Mouse (Mus musculus) liver, embryonic 16.5 days (tissue): ENCODE data around the gene Lrch3. TPM values are rescaled to one million over a fixed set of nuclear protein-coding genes. Genes with fewer than 3 reads are reported as not detected.

Experiments used
- ATAC-seq: fragments of 200-750 bp; cut with Nextera tagmentation; 2 replicates; pipeline ENCODE4 v1.8.0; 2017; ENCODE audit warnings: low read depth, mild to moderate bottlenecking, moderate number of reproducible peaks, moderate library complexity
- H3K27ac ChIP-seq: fragments of 300-500 bp; sonication (generic); 2 replicates; pipeline ENCODE4 v1.5.1; 2014; ENCODE audit warnings: mild to moderate bottlenecking, low read length
- H3K27me3 ChIP-seq: fragments of 300-500 bp; sonication (generic); 2 replicates; pipeline ENCODE4 v1.6.1; 2014; ENCODE audit warnings: low read depth, low read length, mixed read lengths; ENCODE audit not compliant: control insufficient read depth, insufficient read depth
- H3K36me3 ChIP-seq: fragments of 300-500 bp; sonication (generic); 2 replicates; pipeline ENCODE4 v1.6.1; 2014; ENCODE audit warnings: mild to moderate bottlenecking; ENCODE audit not compliant: control insufficient read depth, insufficient read depth
- H3K4me1 ChIP-seq: fragments of 300-500 bp; sonication (generic); 2 replicates; pipeline ENCODE4 v1.6.1; 2014; ENCODE audit warnings: low read depth, low read length, mixed read lengths; ENCODE audit not compliant: control insufficient read depth
- H3K4me2 ChIP-seq: fragments of 300-500 bp; sonication (generic); 2 replicates; pipeline ENCODE4 v1.6.1; 2014; ENCODE audit warnings: low read depth, low read length, mixed read lengths
- H3K4me3 ChIP-seq: fragments of 300-500 bp; sonication (generic); 2 replicates; pipeline ENCODE4 v1.5.1; 2014; ENCODE audit warnings: low read depth, mild to moderate bottlenecking, low read length
- H3K9ac ChIP-seq: fragments of 300-500 bp; sonication (generic); 2 replicates; pipeline ENCODE4 v1.6.1; 2014; ENCODE audit warnings: low read depth, low read length
- H3K9me3 ChIP-seq: fragments of 300-500 bp; sonication (generic); replicated peaks from 2 replicates; pipeline ENCODE4 v1.6.1; 2016; ENCODE audit warnings: low read length; ENCODE audit not compliant: control insufficient read depth
- WGBS: fragments of 180-500 bp; shearing (Covaris S2); extraction: QIAGEN DNeasy Blood & Tissue Kit; methylation state at CpG from one replicate; pipeline ENCODE4 v1.1.7; 2014; ENCODE audit not compliant: insufficient replicate concordance; 5-methylcytosine and 5-hydroxymethylcytosine counted together
- polyA plus RNA-seq: library from polyadenylated mRNA; unstranded; fragments of >200 nt; fragmentation: Nextera tagmentation; extraction: Ambion mirVana; gene quantifications from 2 replicates; pipeline ENCODE4 v1.2.1, GENCODE M21; 2015

The Lrch3 gene
- polyA plus RNA-seq, 1 experiment from 2014 or later: 5.1 TPM

GRCm38 (mm10) chr16:32984631-32985030 lies 70.7 kb downstream of the Lrch3 start:
- H3K4me2 ChIP-seq: no peak overlapping the region
- WGBS: 90% methylated on average over 2 of the region's 2 CpGs
- no peak overlapping the region for H3K27ac ChIP-seq
- no peak overlapping the region for H3K9ac ChIP-seq
- H3K4me3 ChIP-seq: no peak overlapping the region
- peaks cover 2% of the 10 kb centered on the region; the same call in 1 of the 2 replicates for H3K36me3 ChIP-seq
- H3K4me1 ChIP-seq: no peaks in the 10 kb centered on the region
- no peaks in the 10 kb centered on the region for H3K27me3 ChIP-seq
- no peaks in the 10 kb centered on the region for H3K9me3 ChIP-seq
- no peak for ATAC-seq

- no peak overlapping the region for H3K4me2 ChIP-seq
- no peak overlapping the region for H3K4me3 ChIP-seq
- no peak for ATAC-seq
- no peaks in the 10 kb centered on the region for H3K27me3 ChIP-seq
- 75% methylated on average over 5 of the region's 5 CpGs for WGBS
- no peak overlapping the region for H3K9ac ChIP-seq
- H3K4me1 ChIP-seq: no peaks in the 10 kb centered on the region
- H3K27ac ChIP-seq: no peak overlapping the region
- no peaks in the 10 kb centered on the region; the same call in none of the 2 replicates for H3K36me3 ChIP-seq
- H3K9me3 ChIP-seq: no peaks in the 10 kb centered on the region
Measured at GRCm38 (mm10) chr16:32992158-32992557, 78.3 kb downstream of the Lrch3 start.

GRCm38 (mm10) chr16:33005216-33005615 lies 91.3 kb downstream of the Lrch3 start:
- H3K4me1 ChIP-seq: no peaks in the 10 kb centered on the region
- 58% methylated on average over 9 of the region's 9 CpGs for WGBS
- H3K27me3 ChIP-seq: no peaks in the 10 kb centered on the region
- H3K4me2 ChIP-seq: no peak overlapping the region
- peaks cover 15% of the 10 kb centered on the region for H3K36me3 ChIP-seq
- no peak overlapping the region for H3K4me3 ChIP-seq
- H3K9ac ChIP-seq: no peak overlapping the region
- no peak for ATAC-seq
- H3K27ac ChIP-seq: no peak overlapping the region
- no peaks in the 10 kb centered on the region for H3K9me3 ChIP-seq

- no peak overlapping the region for H3K27ac ChIP-seq
- no peak overlapping the region for H3K4me3 ChIP-seq
- peaks cover 8% of the 10 kb centered on the region for H3K36me3 ChIP-seq
- H3K27me3 ChIP-seq: no peaks in the 10 kb centered on the region
- no peaks in the 10 kb centered on the region for H3K9me3 ChIP-seq
- H3K4me2 ChIP-seq: no peak overlapping the region
- H3K9ac ChIP-seq: no peak overlapping the region
- no peaks in the 10 kb centered on the region for H3K4me1 ChIP-seq
- no peak for ATAC-seq
- 81% methylated on average over 7 of the region's 7 CpGs for WGBS
Measured at GRCm38 (mm10) chr16:33006888-33007287, 93.0 kb downstream of the Lrch3 start.

GRCm38 (mm10) chr16:33007436-33007835 lies 93.5 kb downstream of the Lrch3 start:
- no peaks in the 10 kb centered on the region for H3K4me1 ChIP-seq
- 88% methylated on average over 7 of the region's 7 CpGs for WGBS
- no peak for ATAC-seq
- no peaks in the 10 kb centered on the region for H3K9me3 ChIP-seq
- H3K4me2 ChIP-seq: no peak overlapping the region
- no peaks in the 10 kb centered on the region for H3K27me3 ChIP-seq
- no peak overlapping the region for H3K4me3 ChIP-seq
- peaks cover 8% of the 10 kb centered on the region for H3K36me3 ChIP-seq
- H3K9ac ChIP-seq: no peak overlapping the region
- no peak overlapping the region for H3K27ac ChIP-seq

- WGBS: 87% methylated on average over 6 of the region's 6 CpGs
- Histone ChIP-seq H3K4me2 (no peak overlapping the region), H3K4me1 (no peaks in the 10 kb centered on the region), H3K9ac (no peak overlapping the region), H3K4me3 (no peak overlapping the region), H3K27me3 (no peaks in the 10 kb centered on the region), H3K36me3 (peaks cover 16% of the 10 kb centered on the region), H3K27ac (no peak overlapping the region), H3K9me3 (no peaks in the 10 kb centered on the region)
- no peak for ATAC-seq
Measured at GRCm38 (mm10) chr16:33010166-33010565, 96.3 kb downstream of the Lrch3 start.

GRCm38 (mm10) chr16:33013801-33014200 lies 99.9 kb downstream of the Lrch3 start:
- no peak overlapping the region for H3K4me2 ChIP-seq
- no peak overlapping the region for H3K9ac ChIP-seq
- H3K4me3 ChIP-seq: no peak overlapping the region
- H3K27ac ChIP-seq: no peak overlapping the region
- no peaks in the 10 kb centered on the region for H3K9me3 ChIP-seq
- 80% methylated on average over 5 of the region's 5 CpGs for WGBS
- no peak for ATAC-seq
- peaks cover 14% of the 10 kb centered on the region for H3K36me3 ChIP-seq
- H3K4me1 ChIP-seq: no peaks in the 10 kb centered on the region
- no peaks in the 10 kb centered on the region for H3K27me3 ChIP-seq

- H3K36me3 ChIP-seq: peaks cover 11% of the 10 kb centered on the region
- ATAC-seq: no peak
- no peak overlapping the region for H3K9ac ChIP-seq
- no peak overlapping the region for H3K4me2 ChIP-seq
- H3K9me3 ChIP-seq: no peaks in the 10 kb centered on the region
- no peak overlapping the region for H3K4me3 ChIP-seq
- no peak overlapping the region for H3K27ac ChIP-seq
- 86% methylated on average over 1 of the region's 1 CpGs for WGBS
- H3K4me1 ChIP-seq: no peaks in the 10 kb centered on the region
- no peaks in the 10 kb centered on the region for H3K27me3 ChIP-seq
Measured at GRCm38 (mm10) chr16:33014921-33015320, 101.0 kb downstream of the Lrch3 start.

- H3K4me3 ChIP-seq: no peak overlapping the region
- H3K4me1 ChIP-seq: no peaks in the 10 kb centered on the region
- no peak for ATAC-seq
- 78% methylated on average over 3 of the region's 3 CpGs for WGBS
- no peaks in the 10 kb centered on the region for H3K9me3 ChIP-seq
- peaks cover 8% of the 10 kb centered on the region; the same call in 1 of the 2 replicates for H3K36me3 ChIP-seq
- no peak overlapping the region for H3K27ac ChIP-seq
- no peak overlapping the region for H3K9ac ChIP-seq
- no peak overlapping the region for H3K4me2 ChIP-seq
- H3K27me3 ChIP-seq: no peaks in the 10 kb centered on the region
Measured at GRCm38 (mm10) chr16:33015396-33015907, 101.6 kb downstream of the Lrch3 start.
